Mouse (Mus musculus): ENCODE data around the gene Clcn2. TPM values are rescaled to one million over a fixed set of nuclear protein-coding genes. Genes with fewer than 3 reads are reported as not detected.
A peak's percentile ranks its signal among the peaks of the same experiment; 100 is the strongest.

Clcn2 gene
- polyA plus RNA-seq, 1 experiment = 8.5 TPM

DNA sequence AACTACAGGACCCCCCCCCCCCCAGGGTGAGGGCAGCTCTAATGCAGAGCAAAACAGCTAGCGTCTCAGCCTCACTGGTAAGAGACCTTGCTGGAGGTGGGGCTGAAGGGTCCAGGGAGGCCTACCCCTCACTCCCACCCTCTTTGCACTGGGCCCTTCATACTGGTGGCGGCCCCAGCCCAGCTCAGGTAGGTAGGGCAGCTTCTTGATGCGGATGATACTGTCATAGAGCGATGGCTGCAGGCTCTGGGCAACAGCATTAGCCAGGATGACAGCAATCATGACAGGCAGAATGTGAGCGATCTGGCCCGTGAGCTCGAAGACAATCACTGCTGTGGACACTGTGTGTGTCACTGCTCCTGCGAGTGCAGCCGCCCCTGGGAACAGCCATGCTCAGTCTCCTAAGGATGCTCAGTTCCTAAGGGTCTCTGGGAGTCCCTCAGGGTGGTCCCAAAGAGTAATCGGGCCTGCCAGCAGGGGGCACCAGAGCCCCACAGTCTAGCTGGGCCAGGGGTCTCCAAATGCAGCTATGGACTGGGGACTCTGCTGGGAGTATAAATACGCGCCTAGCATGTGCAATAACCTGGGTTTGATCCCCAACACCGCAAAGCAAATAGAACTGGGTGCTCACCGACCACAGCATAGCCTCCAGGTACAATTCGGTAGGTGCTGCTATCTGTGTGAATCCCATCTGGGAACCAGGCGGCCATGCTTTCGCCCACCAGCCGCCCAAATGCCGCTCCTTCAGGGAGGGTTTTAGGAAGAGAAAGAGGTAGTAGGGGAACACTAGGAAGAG, 8.4 kb downstream of the Clcn2 start:
- DNase-seq (ENCODE audit: low read depth in 1 of 2, low spot score in 2 of 2) = peak in 1 of 2 experiments; percentile 38
- H3K27ac ChIP-seq (ENCODE audit: insufficient read depth, low read length) = no peak overlapping the region
- no peaks in the 10 kb centered on the region for H3K4me1 ChIP-seq (ENCODE audit: control insufficient read depth, insufficient read depth, insufficient read length)
- WGBS = 83% methylated on average over 19 of the region's 19 CpGs
- H3K36me3 ChIP-seq (ENCODE audit: control insufficient read depth, insufficient read depth, low read length) = no peaks in the 10 kb centered on the region
- H3K4me3 ChIP-seq (ENCODE audit: extremely low read depth, insufficient read depth, insufficient read length) = no peak overlapping the region
- TF ChIP-seq CTCF (IDR thresholded peaks at IDR 0.05; ENCODE audit: extremely low read depth, insufficient read depth, insufficient read length, insufficient replicate concordance) (peak; percentile 73; the same call in 1 of the 2 replicates), POLR2A (IDR thresholded peaks at IDR 0.05; ENCODE audit: low read depth, low read length) (no peak)
- H3K27me3 ChIP-seq (ENCODE audit: control insufficient read depth, insufficient read depth, low read length) = no peaks in the 10 kb centered on the region

GRCm38 (mm10) chr16:20708220-20708938, 9.2 kb downstream of the Clcn2 start:
- H3K4me1 ChIP-seq (ENCODE audit: control insufficient read depth, insufficient read depth, insufficient read length) = no peaks in the 10 kb centered on the region
- no peak overlapping the region for H3K27ac ChIP-seq (ENCODE audit: insufficient read depth, low read length)
- DNase-seq (ENCODE audit: low read depth in 1 of 2, low spot score in 2 of 2) = no peak
- H3K4me3 ChIP-seq (ENCODE audit: extremely low read depth, insufficient read depth, insufficient read length) = no peak overlapping the region
- H3K36me3 ChIP-seq (ENCODE audit: control insufficient read depth, insufficient read depth, low read length) = no peaks in the 10 kb centered on the region
- no peak for TF ChIP-seq POLR2A (IDR thresholded peaks at IDR 0.05; ENCODE audit: low read depth, low read length)
- TF ChIP-seq CTCF (IDR thresholded peaks at IDR 0.05; ENCODE audit: extremely low read depth, insufficient read depth, insufficient read length, insufficient replicate concordance) = no peak
- no peaks in the 10 kb centered on the region for H3K27me3 ChIP-seq (ENCODE audit: control insufficient read depth, insufficient read depth, low read length)
- WGBS = 94% methylated on average over 21 of the region's 21 CpGs

- no peak for TF ChIP-seq CTCF (IDR thresholded peaks at IDR 0.05; ENCODE audit: extremely low read depth, insufficient read depth, insufficient read length, insufficient replicate concordance)
- Histone ChIP-seq H3K36me3 (ENCODE audit: control insufficient read depth, insufficient read depth, low read length) (no peaks in the 10 kb centered on the region), H3K27me3 (ENCODE audit: control insufficient read depth, insufficient read depth, low read length) (no peaks in the 10 kb centered on the region), H3K27ac (ENCODE audit: insufficient read depth, low read length) (no peak overlapping the region), H3K4me3 (ENCODE audit: extremely low read depth, insufficient read depth, insufficient read length) (no peak overlapping the region), H3K4me1 (ENCODE audit: control insufficient read depth, insufficient read depth, insufficient read length) (0 out of 2 replicates have a peak, but pooled peaks cover 4% of the 10 kb centered on the region)
- no peak for DNase-seq (ENCODE audit: low read depth in 1 of 2, low spot score in 2 of 2)
- 94% methylated on average over 2 of the region's 2 CpGs for WGBS
Observed at GRCm38 (mm10) chr16:20706407-20707055, 11.0 kb downstream of the Clcn2 start.

DNA sequence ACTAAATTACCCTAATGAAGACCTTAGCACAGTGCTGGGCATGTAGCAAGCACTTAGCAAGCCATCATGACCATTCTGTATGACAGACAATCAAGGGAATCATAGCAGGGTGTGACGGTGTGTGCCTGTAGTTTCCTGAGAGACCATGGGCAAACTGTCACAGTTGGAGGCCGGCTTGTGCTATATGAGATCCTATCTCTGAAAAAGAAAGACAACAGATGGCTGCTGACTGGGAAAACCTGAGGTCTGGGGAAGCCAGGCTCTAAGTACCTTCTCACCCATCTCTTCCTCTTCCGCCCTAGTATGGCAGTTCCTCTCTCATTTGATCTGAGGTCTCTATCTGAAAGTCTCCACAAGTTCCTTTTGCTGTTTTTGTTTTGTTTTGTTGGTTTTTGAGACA, 11.8 kb downstream of the Clcn2 start:
- Histone ChIP-seq H3K4me3 (ENCODE audit: extremely low read depth, insufficient read depth, insufficient read length) (no peak overlapping the region), H3K4me1 (ENCODE audit: control insufficient read depth, insufficient read depth, insufficient read length) (0 out of 2 replicates have a peak, but pooled peaks cover 4% of the 10 kb centered on the region), H3K27me3 (ENCODE audit: control insufficient read depth, insufficient read depth, low read length) (no peaks in the 10 kb centered on the region), H3K36me3 (ENCODE audit: control insufficient read depth, insufficient read depth, low read length) (no peaks in the 10 kb centered on the region), H3K27ac (ENCODE audit: insufficient read depth, low read length) (no peak overlapping the region)
- DNase-seq (ENCODE audit: low read depth in 1 of 2, low spot score in 2 of 2) = no peak
- 54% methylated on average over 3 of the region's 3 CpGs for WGBS
- TF ChIP-seq CTCF (IDR thresholded peaks at IDR 0.05; ENCODE audit: extremely low read depth, insufficient read depth, insufficient read length, insufficient replicate concordance) = no peak
- TF ChIP-seq POLR2A (IDR thresholded peaks at IDR 0.05; ENCODE audit: low read depth, low read length) = no peak

DNA sequence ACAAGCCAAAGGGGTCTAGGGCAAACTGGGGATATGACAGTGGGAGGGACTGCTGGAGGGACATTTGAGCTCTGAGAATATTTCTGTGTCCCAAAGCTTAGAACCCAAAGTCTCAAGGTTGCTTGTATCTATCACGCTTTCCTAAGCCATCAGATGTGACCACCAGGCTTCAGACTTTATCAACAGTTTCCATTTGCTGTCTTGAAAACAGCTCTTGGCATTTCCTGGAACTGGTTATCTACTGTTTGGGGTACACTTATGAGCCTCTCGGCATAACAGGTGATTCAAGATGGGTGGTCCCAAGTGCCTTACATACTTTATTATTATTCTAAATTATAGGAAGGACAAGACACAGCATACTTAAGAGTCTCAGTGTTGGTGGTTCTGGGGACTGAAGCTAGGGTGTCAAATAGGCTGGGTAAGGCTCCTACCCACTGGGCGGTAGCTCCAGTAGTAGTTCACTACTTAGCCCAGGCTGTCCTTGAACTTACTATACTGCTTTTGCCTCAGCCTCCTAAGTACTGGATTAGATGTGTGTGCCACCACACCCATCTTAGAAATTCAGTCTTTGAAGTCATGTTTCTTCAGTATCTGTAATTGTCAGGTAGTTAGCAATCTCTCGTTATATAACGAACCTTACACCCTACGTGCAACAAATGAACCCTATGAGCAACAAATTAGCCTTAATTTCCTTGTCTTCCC, 13.7 kb downstream of the Clcn2 start:
- TF ChIP-seq CTCF (IDR thresholded peaks at IDR 0.05; ENCODE audit: extremely low read depth, insufficient read depth, insufficient read length, insufficient replicate concordance) = no peak
- TF ChIP-seq POLR2A (IDR thresholded peaks at IDR 0.05; ENCODE audit: low read depth, low read length) = no peak
- Histone ChIP-seq H3K27ac (ENCODE audit: insufficient read depth, low read length) (no peak overlapping the region), H3K4me1 (ENCODE audit: control insufficient read depth, insufficient read depth, insufficient read length) (0 out of 2 replicates have a peak, but pooled peaks cover 4% of the 10 kb centered on the region)

GRCm38 (mm10) chr16:20703071-20703470, 14.5 kb downstream of the Clcn2 start:
- H3K4me1 ChIP-seq (ENCODE audit: control insufficient read depth, insufficient read depth, insufficient read length) = 0 out of 2 replicates have a peak, but pooled peaks cover 4% of the 10 kb centered on the region
- WGBS = 94% methylated on average over 10 of the region's 10 CpGs
- H3K27me3 ChIP-seq (ENCODE audit: control insufficient read depth, insufficient read depth, low read length) = no peaks in the 10 kb centered on the region
- DNase-seq (ENCODE audit: low read depth in 1 of 2, low spot score in 2 of 2) = no peak
- TF ChIP-seq CTCF (IDR thresholded peaks at IDR 0.05; ENCODE audit: extremely low read depth, insufficient read depth, insufficient read length, insufficient replicate concordance) (no peak), POLR2A (IDR thresholded peaks at IDR 0.05; ENCODE audit: low read depth, low read length) (no peak)
- no peak overlapping the region for H3K4me3 ChIP-seq (ENCODE audit: extremely low read depth, insufficient read depth, insufficient read length)
- H3K36me3 ChIP-seq (ENCODE audit: control insufficient read depth, insufficient read depth, low read length) = no peaks in the 10 kb centered on the region
- no peak overlapping the region for H3K27ac ChIP-seq (ENCODE audit: insufficient read depth, low read length)

More for the DNA sequence above, 13.7 kb downstream of the Clcn2 start:
- 81% methylated on average over 6 of the region's 6 CpGs for WGBS
- H3K27me3 ChIP-seq (ENCODE audit: control insufficient read depth, insufficient read depth, low read length) = no peaks in the 10 kb centered on the region
- no peak for DNase-seq (ENCODE audit: low read depth in 1 of 2, low spot score in 2 of 2)
- H3K36me3 ChIP-seq (ENCODE audit: control insufficient read depth, insufficient read depth, low read length) = no peaks in the 10 kb centered on the region
- H3K4me3 ChIP-seq (ENCODE audit: extremely low read depth, insufficient read depth, insufficient read length) = no peak overlapping the region

Data from spleen, adult 2 months (tissue).